Mouse (Mus musculus) WW6 (cell line): Measurements from ENCODE around the gene Klrd1.
"Not testable (repeated sequence)": the region's sequence is repeated elsewhere in the genome, so short reads cannot be mapped to it uniquely, and the experiment has no call there.

Experiments
- DNase-seq: peaks from one replicate; pipeline ENCODE4 v3.0.0-alpha.2; 2013; ENCODE audit warnings: low read depth, low spot score

Klrd1 gene

GRCm38 (mm10) chr6:129591508-129591907 lies at the start of gene Klrd1:
Gene Klrd1 (plus strand): TSS chr6:129591782.
- no peak for DNase-seq

- no peak for DNase-seq
These were observed 49.7 kb upstream of the Klrd1 start for GRCm38 (mm10) chr6:129541931-129542330.

- no peak for DNase-seq
These were observed 49.0 kb upstream of the Klrd1 start for GRCm38 (mm10) chr6:129542540-129542939.

GRCm38 (mm10) chr6:129543709-129544606 lies 47.6 kb upstream of the Klrd1 start:
- peak; percentile 45 for DNase-seq

GRCm38 (mm10) chr6:129547277-129547676 lies 44.3 kb upstream of the Klrd1 start:
- DNase-seq: no peak

- no peak for DNase-seq
These were observed 43.6 kb upstream of the Klrd1 start for GRCm38 (mm10) chr6:129548009-129548408.

GRCm38 (mm10) chr6:129557298-129558023 lies 34.1 kb upstream of the Klrd1 start:
- no peak for DNase-seq

GRCm38 (mm10) chr6:129558946-129559640 lies 32.5 kb upstream of the Klrd1 start:
- DNase-seq: peak; percentile 42

GRCm38 (mm10) chr6:129559641-129560027 lies 31.9 kb upstream of the Klrd1 start:
- DNase-seq: no peak

- no peak for DNase-seq
These were observed 26.3 kb upstream of the Klrd1 start for GRCm38 (mm10) chr6:129565257-129565656.

- DNase-seq: no peak
These were observed 16.3 kb upstream of the Klrd1 start for GRCm38 (mm10) chr6:129575315-129575714.

GRCm38 (mm10) chr6:129577605-129578004 lies 14.0 kb upstream of the Klrd1 start, which contains the start of gene Klre1:
Gene Klre1 (plus strand): TSS chr6:129577905.
- DNase-seq: no peak

GRCm38 (mm10) chr6:129581274-129581673 lies 10.3 kb upstream of the Klrd1 start:
- DNase-seq: no peak

- no peak for DNase-seq
These were observed 9.7 kb upstream of the Klrd1 start for GRCm38 (mm10) chr6:129581896-129582295.

- DNase-seq: no peak
These were observed 8.6 kb upstream of the Klrd1 start for GRCm38 (mm10) chr6:129583014-129583413.

- DNase-seq: no peak
These were observed 16.8 kb downstream of the Klrd1 start for GRCm38 (mm10) chr6:129608372-129608771.

GRCm38 (mm10) chr6:129623735-129624134 lies 32.2 kb downstream of the Klrd1 start, which contains the start of gene Klrk1:
Gene Klrk1 (minus strand): TSS chr6:129623864.
- DNase-seq: no peak

GRCm38 (mm10) chr6:129631046-129631445 lies 39.5 kb downstream of the Klrd1 start:
- DNase-seq: not testable (repeated sequence)

GRCm38 (mm10) chr6:129643237-129643636 lies 51.7 kb downstream of the Klrd1 start, which contains the start of gene Klrc3:
Gene Klrc3 (minus strand): TSS chr6:129643337.
- not testable (repeated sequence) for DNase-seq

- DNase-seq: not testable (repeated sequence)
These were observed 52.5 kb downstream of the Klrd1 start for GRCm38 (mm10) chr6:129644054-129644453.
